Mouse (Mus musculus) left cerebral cortex, adult 18-20 months (tissue): ENCODE results near the gene Adora3. TPM values are rescaled to one million over a fixed set of nuclear protein-coding genes. Genes with fewer than 3 reads are reported as not detected.
A peak's percentile ranks its signal among the peaks of the same experiment; 100 is the strongest.

Experiments
- DNase-seq, 2 experiments: peaks; one replicate each; pipeline ENCODE4 v3.0.0; 2021 to 2022; ENCODE audit warnings: low spot score in 2 of 2, mixed read lengths in 1 of 2
- total RNA-seq, 2 experiments: library from RNA; stranded (reverse); gene quantifications; 2 replicates each; pipeline ENCODE4 v1.2.3; 2021

The Adora3 gene
- total RNA-seq, 2 experiments from 2014 or later = 0.98 to 1.1 TPM

DNA sequence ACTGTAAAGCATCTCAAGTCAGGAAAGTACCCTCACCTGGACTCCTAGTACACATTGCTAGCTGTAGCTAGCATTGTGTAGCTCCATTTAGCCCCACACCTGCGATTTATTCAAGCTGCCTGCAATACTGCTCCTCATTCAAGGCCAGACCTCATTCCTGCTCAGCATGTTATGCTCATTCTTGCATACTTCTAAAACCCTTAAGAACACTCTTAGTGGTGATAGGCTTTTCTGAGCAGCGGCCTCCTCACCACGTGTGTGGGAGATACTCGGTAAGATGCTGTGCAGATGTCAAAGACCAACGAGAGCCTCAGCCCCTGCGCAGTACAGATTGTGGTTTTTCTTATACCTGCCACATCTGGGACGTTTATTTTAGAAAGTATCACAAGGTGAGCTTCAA is 59.2 kb downstream of the Adora3 start:
- no peak for DNase-seq

- no peak for DNase-seq
Observed at GRCm38 (mm10) chr3:105931095-105931494, 60.4 kb downstream of the Adora3 start.

DNA sequence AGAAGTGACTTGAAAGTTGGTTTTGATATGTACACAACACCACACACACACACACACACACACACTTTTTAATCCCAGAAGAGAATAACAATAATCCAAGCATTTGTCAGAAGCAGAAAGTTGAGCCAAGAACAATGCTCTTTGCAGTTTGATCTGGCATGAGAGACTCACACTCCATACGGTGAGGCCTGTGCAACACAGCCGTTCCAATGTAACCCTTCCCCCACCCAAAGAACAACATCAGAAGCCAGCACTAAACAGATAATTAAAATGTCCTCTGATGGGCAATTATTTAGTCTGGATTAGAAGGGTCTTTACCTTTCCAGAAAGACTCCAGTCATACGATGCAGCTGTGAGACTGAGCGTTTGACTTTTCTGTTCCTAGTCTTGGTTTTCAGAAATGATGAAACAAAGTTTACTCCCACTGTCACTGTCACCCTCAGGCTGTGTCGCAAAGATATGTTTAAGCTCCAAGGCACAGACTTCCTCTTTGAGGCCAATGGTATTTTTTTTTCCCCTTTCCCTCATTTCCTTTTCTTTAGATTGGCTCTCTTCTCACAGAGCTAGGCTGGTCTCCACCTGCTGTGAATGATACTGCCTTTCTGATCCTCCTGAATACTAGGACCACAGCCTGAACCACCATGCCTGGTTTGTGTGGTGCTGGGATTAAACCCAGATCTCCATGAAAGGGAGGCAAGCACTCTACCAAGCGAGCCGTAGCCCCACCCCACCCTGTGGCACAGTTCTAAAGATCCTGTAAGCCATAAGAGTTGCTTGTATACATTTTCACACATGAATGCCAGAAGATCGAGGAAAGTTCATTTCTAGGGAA is 61.8 kb downstream of the Adora3 start, which contains the start of gene I830077J02Rik:
Gene I830077J02Rik, minus strand, starts transcription at position 425 of the 832 bp plus-strand sequence.
- no peak for DNase-seq

DNA sequence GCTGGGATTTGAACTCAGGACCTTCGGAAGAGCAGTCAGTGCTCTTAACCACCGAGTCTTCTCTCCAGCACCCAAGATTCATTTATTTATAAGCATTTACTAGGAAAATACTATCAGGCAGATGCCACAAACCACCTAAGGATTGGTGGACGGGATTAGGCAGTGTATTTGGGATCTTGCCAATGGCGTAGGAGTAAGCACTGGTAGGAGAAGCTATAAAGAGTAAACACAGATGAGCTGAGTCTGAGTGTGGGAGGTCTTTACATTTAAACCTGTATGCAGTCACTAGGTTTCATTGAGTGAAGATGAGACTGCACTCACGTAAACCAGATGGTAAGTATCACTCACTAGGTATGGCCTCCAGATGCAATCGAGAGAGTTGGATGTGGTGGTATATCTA is 63.3 kb downstream of the Adora3 start:
- peak; percentile 11 to 17 for DNase-seq

DNA sequence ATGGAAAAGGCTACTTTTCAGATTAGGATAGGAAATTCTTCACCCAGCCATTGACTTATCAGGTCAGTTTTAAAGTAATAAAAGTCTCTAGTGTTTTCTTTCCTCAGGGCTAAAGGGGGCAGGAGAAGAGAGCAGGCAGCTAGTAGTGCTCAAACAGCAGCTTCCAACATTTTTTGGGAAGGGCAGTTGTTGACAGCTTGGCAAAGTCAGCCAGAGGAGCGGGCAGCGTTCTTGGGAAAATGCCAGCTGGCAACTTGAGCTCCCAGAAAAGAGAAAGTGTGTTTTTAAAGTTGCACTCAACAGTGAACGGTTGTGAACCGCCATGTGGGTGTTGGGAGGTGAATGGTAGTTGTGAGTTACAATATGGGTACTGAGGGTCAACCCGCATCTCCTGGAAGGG is 64.4 kb downstream of the Adora3 start:
- no peak for DNase-seq

- no peak for DNase-seq
Observed at GRCm38 (mm10) chr3:105936111-105936510, 65.5 kb downstream of the Adora3 start.

DNA sequence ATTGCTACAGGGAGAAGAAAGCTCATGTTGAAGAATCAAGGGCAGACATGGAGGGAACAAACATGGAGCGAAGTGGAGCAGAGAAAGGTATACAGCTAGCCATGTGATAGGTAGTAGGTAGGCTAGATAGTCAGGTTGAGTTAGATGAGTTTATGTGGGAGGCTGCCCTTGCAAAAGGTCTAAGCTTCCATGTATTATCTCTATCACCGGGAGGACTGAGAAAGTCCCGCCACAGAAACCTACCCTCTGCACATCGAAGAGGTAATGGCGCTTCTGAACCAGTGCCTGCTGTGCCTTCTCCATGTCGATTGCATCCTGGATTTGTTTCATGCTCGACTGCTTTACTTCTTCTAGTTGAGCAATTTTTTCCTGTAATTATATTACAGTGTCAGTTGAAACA is 80.7 kb downstream of the Adora3 start:
- no peak for DNase-seq

GRCm38 (mm10) chr3:105957235-105957634 is 86.6 kb downstream of the Adora3 start:
- no peak for DNase-seq

DNA sequence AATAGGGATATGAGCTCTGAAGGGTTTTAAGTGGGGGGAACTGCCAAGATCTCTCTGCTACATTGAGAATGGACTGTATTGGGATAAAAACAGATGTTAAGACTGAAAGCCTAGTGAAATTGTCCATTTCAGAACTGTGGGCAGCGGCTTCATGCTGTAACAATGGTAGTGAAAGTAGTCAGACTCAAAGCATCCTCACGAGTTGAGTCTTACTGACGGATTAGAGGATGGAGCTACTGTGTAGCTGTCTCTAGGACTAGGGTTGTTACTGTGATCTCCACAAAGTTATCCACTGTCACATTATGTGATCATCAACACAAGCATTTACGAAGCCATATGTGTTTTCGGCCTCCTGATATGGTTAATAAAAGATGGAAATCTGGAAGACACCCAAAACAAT is 87.5 kb downstream of the Adora3 start:
- DNase-seq = no peak

Other genes with a start within 250 kb of the Adora3 start
- gene Ddx20, start 183.3 kb upstream of the Adora3 start, total RNA-seq = 10 to 100 TPM; 12.6 to 14.4 TPM
- gene Inka2, start 166.3 kb upstream of the Adora3 start, total RNA-seq = 100 to 1,000 TPM; 106 to 114 TPM
- gene Rap1a, start 69.5 kb upstream of the Adora3 start, total RNA-seq = 10 to 100 TPM; 61.0 to 63.1 TPM
- gene Tmigd3, start within 50 bp of the Adora3 start, total RNA-seq = not detected
- gene I830077J02Rik, start 61.8 kb downstream of the Adora3 start, total RNA-seq = 1 to 10 TPM; 1.6 to 1.8 TPM
- gene Wdr77, start 88.5 kb downstream of the Adora3 start, total RNA-seq = 10 to 100 TPM; 43.4 to 53.4 TPM
- gene Atp5f1, start 89.2 kb downstream of the Adora3 start, total RNA-seq = 100 to 1,000 TPM; 247 to 264 TPM
- gene Ovgp1, start 102.9 kb downstream of the Adora3 start, total RNA-seq = 1 to 10 TPM; 2.0 to 2.4 TPM
- gene Pifo, start 143.8 kb downstream of the Adora3 start, total RNA-seq = not detected
- not detected for gene Chil5, start 162.0 kb downstream of the Adora3 start, total RNA-seq
- 1 to 10 TPM in 1 of 2 experiments, under 1 TPM in 1; 0.49 to 1.8 TPM for gene Chia1, start 242.4 kb downstream of the Adora3 start, total RNA-seq